Mouse (Mus musculus): ENCODE data around the gene Vmn1r51. TPM values are rescaled to one million over a fixed set of nuclear protein-coding genes. Genes with fewer than 3 reads are reported as not detected.
"Not testable (repeated sequence)": the region's sequence is repeated elsewhere in the genome, so short reads cannot be mapped to it uniquely, and the experiment has no call there.

Gene Vmn1r51
- total RNA-seq (2021): not detected in 2 replicates
- long read RNA-seq, experiment 1: 0 reads
- long read RNA-seq, experiment 2: 0 reads

GRCm38 (mm10) chr6:90122296-90122695, at the start of gene Vmn1r51:
Gene Vmn1r51 (plus strand): TSS chr6:90122596.
- not testable (repeated sequence) for DNase-seq

GRCm38 (mm10) chr6:90078406-90078805, 44.0 kb upstream of the Vmn1r51 start, which contains the start of gene Vmn1r49:
Gene Vmn1r49 (minus strand): TSS chr6:90078506.
- DNase-seq: no peak

GRCm38 (mm10) chr6:90100566-90100965, 21.8 kb upstream of the Vmn1r51 start:
- DNase-seq: no peak

- DNase-seq: no peak
These were observed 21.3 kb upstream of the Vmn1r51 start, which contains the start of gene Vmn1r50 for GRCm38 (mm10) chr6:90101130-90101529. Gene Vmn1r50 (plus strand): TSS chr6:90101430.

DNA sequence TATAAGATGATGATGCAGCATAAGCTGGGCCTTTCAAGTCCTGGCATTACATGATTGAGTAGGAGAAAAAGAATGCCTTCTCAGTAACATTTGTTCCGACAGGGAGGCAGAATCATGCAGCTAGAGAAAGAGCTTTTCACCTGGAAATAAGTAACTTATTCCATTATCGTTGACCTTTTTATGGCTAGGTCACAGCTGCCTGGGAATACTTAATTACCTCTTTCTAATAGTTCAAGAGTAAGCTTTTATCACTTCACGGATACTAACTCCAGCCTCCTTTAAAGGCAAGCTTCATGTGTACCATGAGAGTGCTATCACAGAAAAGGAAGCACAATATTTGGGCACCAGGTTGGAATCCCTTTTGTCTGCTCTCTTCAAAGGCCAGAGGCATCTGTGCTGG, 37.7 kb downstream of the Vmn1r51 start:
- no peak for DNase-seq

GRCm38 (mm10) chr6:90174508-90174907, 52.1 kb downstream of the Vmn1r51 start, which contains the start of gene Vmn1r52:
Gene Vmn1r52 (plus strand): TSS chr6:90174808.
- DNase-seq: no peak

Other genes starting within 250 kb of the Vmn1r51 start
- gene Vmn1r42, start 246.2 kb upstream of the Vmn1r51 start, total RNA-seq (2021): not detected in 2 replicates
- not detected in 2 replicates for gene Vmn1r43, start 246.2 kb upstream of the Vmn1r51 start, total RNA-seq (2021)
- gene Vmn1r44, start 238.9 kb upstream of the Vmn1r51 start, total RNA-seq (2021): not detected in 2 replicates
- gene Vmn1r45, start 182.0 kb upstream of the Vmn1r51 start, total RNA-seq (2021): not detected in 2 replicates
- not detected in 2 replicates for gene Vmn1r46, start 153.3 kb upstream of the Vmn1r51 start, total RNA-seq (2021)
- gene Vmn1r47, start 106.4 kb upstream of the Vmn1r51 start, total RNA-seq (2021): not detected in 2 replicates
- not detected in 2 replicates for gene Vmn1r48, start 85.8 kb upstream of the Vmn1r51 start, total RNA-seq (2021)
- not detected in 2 replicates for gene Vmn1r49, start 44.1 kb upstream of the Vmn1r51 start, total RNA-seq (2021)
- not detected in 2 replicates for gene Vmn1r50, start 21.2 kb upstream of the Vmn1r51 start, total RNA-seq (2021)
- not detected in 2 replicates for gene Vmn1r52, start 52.2 kb downstream of the Vmn1r51 start, total RNA-seq (2021)
- gene V1ra8, start 80.2 kb downstream of the Vmn1r51 start, total RNA-seq (2021): not detected in 2 replicates
- not detected in 2 replicates for gene Vmn1r53, start 101.8 kb downstream of the Vmn1r51 start, total RNA-seq (2021)
- gene Vmn1r54, start 123.7 kb downstream of the Vmn1r51 start, total RNA-seq (2021): not detected in 2 replicates
- not detected in 2 replicates for gene BC048671, start 178.6 kb downstream of the Vmn1r51 start, total RNA-seq (2021)
- 0.74 TPM in 1 of 2 replicates, not detected in the other for gene Chst13, start 202.6 kb downstream of the Vmn1r51 start, total RNA-seq (2021)
- 1.9 and 32.3 TPM in 2 replicates for gene Uroc1, start 210.7 kb downstream of the Vmn1r51 start, total RNA-seq (2021)
- gene Zxdc, start 246.9 kb downstream of the Vmn1r51 start, total RNA-seq (2021): 20.0 and 20.2 TPM in 2 replicates

Data from adrenal gland, postnatal 14 days (tissue).